Mouse (Mus musculus): ENCODE results near the gene Olfr952. TPM values are rescaled to one million over a fixed set of nuclear protein-coding genes. Genes with fewer than 3 reads are reported as not detected.

Olfr952 gene
- not detected in 2 replicates for polyA plus RNA-seq (2014; fragmentation: Nextera tagmentation; extraction: Ambion mirVana)

- H3K4me2 ChIP-seq (replicated peaks; ENCODE audit: low read depth, low read length): no peak within 1 kb of the TSS
- no peaks in the 10 kb centered on the region for H3K9me3 ChIP-seq (ENCODE audit: control insufficient read depth, low read depth, low read length)
- H3K36me3 ChIP-seq (ENCODE audit: control insufficient read depth, insufficient read depth, low read length): no peaks in the 10 kb centered on the region
- no peak for ATAC-seq (ENCODE audit: insufficient number of reproducible peaks, insufficient read depth, low FRiP score, low read depth)
- no peaks in the 10 kb centered on the region for H3K4me1 ChIP-seq (ENCODE audit: control insufficient read depth, insufficient read depth, low read length)
- no peaks in the 10 kb centered on the region for H3K27me3 ChIP-seq (ENCODE audit: control insufficient read depth, insufficient read depth, low read length)
- H3K4me3 ChIP-seq (ENCODE audit: low read depth, low read length): no peak within 1 kb of the TSS
- H3K9ac ChIP-seq (replicated peaks; ENCODE audit: low read depth, low read length): no peak within 1 kb of the TSS
- no peak within 1 kb of the TSS for H3K27ac ChIP-seq (ENCODE audit: low read length)
These were observed at the start of gene Olfr952 for GRCm38 (mm10) chr9:39427048-39427447. Gene Olfr952 (minus strand): TSS chr9:39427148.

GRCm38 (mm10) chr9:39471844-39472243 lies 44.9 kb upstream of the Olfr952 start, which contains the start of gene Olfr955:
Gene Olfr955 (minus strand): TSS chr9:39471944.
- H3K27me3 ChIP-seq (ENCODE audit: control insufficient read depth, insufficient read depth, low read length): no peaks in the 10 kb centered on the region
- H3K27ac ChIP-seq (ENCODE audit: low read length): no peak within 1 kb of the TSS
- no peaks in the 10 kb centered on the region for H3K4me1 ChIP-seq (ENCODE audit: control insufficient read depth, insufficient read depth, low read length)
- H3K9ac ChIP-seq (replicated peaks; ENCODE audit: low read depth, low read length): no peak within 1 kb of the TSS
- ATAC-seq (ENCODE audit: insufficient number of reproducible peaks, insufficient read depth, low FRiP score, low read depth): no peak
- 44% methylated on average over 1 of the region's 1 CpGs for WGBS
- H3K9me3 ChIP-seq (ENCODE audit: control insufficient read depth, low read depth, low read length): no peaks in the 10 kb centered on the region
- H3K4me2 ChIP-seq (replicated peaks; ENCODE audit: low read depth, low read length): no peak within 1 kb of the TSS
- H3K36me3 ChIP-seq (ENCODE audit: control insufficient read depth, insufficient read depth, low read length): no peaks in the 10 kb centered on the region
- H3K4me3 ChIP-seq (ENCODE audit: low read depth, low read length): no peak within 1 kb of the TSS

GRCm38 (mm10) chr9:39456401-39456800 lies 29.5 kb upstream of the Olfr952 start, which contains the start of gene Olfr954:
Gene Olfr954 (plus strand): TSS chr9:39456701.
- whole genome bisulfite sequencing: 84% methylated on average over 6 of the region's 6 CpGs
- no peak within 1 kb of the TSS for H3K9ac ChIP-seq (replicated peaks; ENCODE audit: low read depth, low read length)
- no peaks in the 10 kb centered on the region for H3K36me3 ChIP-seq (ENCODE audit: control insufficient read depth, insufficient read depth, low read length)
- H3K4me1 ChIP-seq (ENCODE audit: control insufficient read depth, insufficient read depth, low read length): no peaks in the 10 kb centered on the region
- no peaks in the 10 kb centered on the region for H3K9me3 ChIP-seq (ENCODE audit: control insufficient read depth, low read depth, low read length)
- no peak within 1 kb of the TSS for H3K27ac ChIP-seq (ENCODE audit: low read length)
- no peak within 1 kb of the TSS for H3K4me3 ChIP-seq (ENCODE audit: low read depth, low read length)
- no peak for ATAC-seq (ENCODE audit: insufficient number of reproducible peaks, insufficient read depth, low FRiP score, low read depth)
- no peak within 1 kb of the TSS for H3K4me2 ChIP-seq (replicated peaks; ENCODE audit: low read depth, low read length)
- H3K27me3 ChIP-seq (ENCODE audit: control insufficient read depth, insufficient read depth, low read length): no peaks in the 10 kb centered on the region

- Histone ChIP-seq H3K9me3 (ENCODE audit: control insufficient read depth, low read depth, low read length) (no peaks in the 10 kb centered on the region), H3K27me3 (ENCODE audit: control insufficient read depth, insufficient read depth, low read length) (no peaks in the 10 kb centered on the region), H3K4me3 (ENCODE audit: low read depth, low read length) (no peak within 1 kb of the TSS), H3K27ac (ENCODE audit: low read length) (no peak within 1 kb of the TSS), H3K36me3 (ENCODE audit: control insufficient read depth, insufficient read depth, low read length) (no peaks in the 10 kb centered on the region), H3K9ac (replicated peaks; ENCODE audit: low read depth, low read length) (no peak within 1 kb of the TSS), H3K4me2 (replicated peaks; ENCODE audit: low read depth, low read length) (no peak within 1 kb of the TSS), H3K4me1 (ENCODE audit: control insufficient read depth, insufficient read depth, low read length) (no peaks in the 10 kb centered on the region)
- WGBS: 95% methylated on average over 2 of the region's 2 CpGs
- no peak for ATAC-seq (ENCODE audit: insufficient number of reproducible peaks, insufficient read depth, low FRiP score, low read depth)
These were observed 39.8 kb downstream of the Olfr952 start, which contains the start of gene Olfr951 for GRCm38 (mm10) chr9:39387110-39387509. Gene Olfr951 (plus strand): TSS chr9:39387410.

Other genes starting within 250 kb of the Olfr952 start
- not detected in 2 replicates for gene Olfr944, start 225.2 kb downstream of the Olfr952 start, polyA plus RNA-seq (2014; fragmentation: Nextera tagmentation; extraction: Ambion mirVana)
- gene Olfr1537, start 177.2 kb downstream of the Olfr952 start, polyA plus RNA-seq (2014; fragmentation: Nextera tagmentation; extraction: Ambion mirVana): not detected in 2 replicates
- gene Olfr945, start 150.3 kb downstream of the Olfr952 start, polyA plus RNA-seq (2014; fragmentation: Nextera tagmentation; extraction: Ambion mirVana): not detected in 2 replicates
- gene Olfr948, start 101.1 kb downstream of the Olfr952 start, polyA plus RNA-seq (2014; fragmentation: Nextera tagmentation; extraction: Ambion mirVana): not detected in 2 replicates
- gene Olfr951, start 39.7 kb downstream of the Olfr952 start, polyA plus RNA-seq (2014; fragmentation: Nextera tagmentation; extraction: Ambion mirVana): not detected in 2 replicates
- gene Olfr954, start 29.6 kb upstream of the Olfr952 start, polyA plus RNA-seq (2014; fragmentation: Nextera tagmentation; extraction: Ambion mirVana): not detected in 2 replicates
- gene Olfr955, start 44.8 kb upstream of the Olfr952 start, polyA plus RNA-seq (2014; fragmentation: Nextera tagmentation; extraction: Ambion mirVana): not detected in 2 replicates
- gene Olfr44, start 66.8 kb upstream of the Olfr952 start, polyA plus RNA-seq (2014; fragmentation: Nextera tagmentation; extraction: Ambion mirVana): not detected in 2 replicates
- gene Olfr957, start 88.7 kb upstream of the Olfr952 start, polyA plus RNA-seq (2014; fragmentation: Nextera tagmentation; extraction: Ambion mirVana): not detected in 2 replicates
- not detected in 2 replicates for gene Olfr958, start 126.9 kb upstream of the Olfr952 start, polyA plus RNA-seq (2014; fragmentation: Nextera tagmentation; extraction: Ambion mirVana)
- not detected in 2 replicates for gene Olfr959, start 148.4 kb upstream of the Olfr952 start, polyA plus RNA-seq (2014; fragmentation: Nextera tagmentation; extraction: Ambion mirVana)
- 34.6 and 39.9 TPM in 2 replicates for gene AW551984, start 177.3 kb upstream of the Olfr952 start, polyA plus RNA-seq (2014; fragmentation: Nextera tagmentation; extraction: Ambion mirVana)
- gene Olfr148, start 183.5 kb upstream of the Olfr952 start, polyA plus RNA-seq (2014; fragmentation: Nextera tagmentation; extraction: Ambion mirVana): not detected in 2 replicates
- not detected in 2 replicates for gene Olfr960, start 194.2 kb upstream of the Olfr952 start, polyA plus RNA-seq (2014; fragmentation: Nextera tagmentation; extraction: Ambion mirVana)
- not detected in 2 replicates for gene Olfr961, start 217.9 kb upstream of the Olfr952 start, polyA plus RNA-seq (2014; fragmentation: Nextera tagmentation; extraction: Ambion mirVana)
- gene Olfr963, start 240.1 kb upstream of the Olfr952 start, polyA plus RNA-seq (2014; fragmentation: Nextera tagmentation; extraction: Ambion mirVana): not detected in 2 replicates